Mouse (Mus musculus) CH12.LX (cell line): ENCODE measurements at regions not wholly inside any gene's neighbourhood (a gene's known extent, or its start where the extent isn't known, plus 50 kb on each side); places are given as distances from the start of the nearest gene placed in this dataset.

ENCODE experiments used
- DNase-seq: peaks from one replicate; pipeline ENCODE4 v3.0.0-alpha.2; 2013; ENCODE audit errors: extremely low read depth
- H3K27ac ChIP-seq: 2 replicates; pipeline ENCODE4 v1.5.1; 2012; ENCODE audit warnings: low read depth, mild to moderate bottlenecking, control low read depth, moderate library complexity; ENCODE audit not compliant: insufficient read depth
- H3K27me3 ChIP-seq: replicated peaks from 2 replicates; pipeline ENCODE3; 2012; ENCODE audit warnings: inconsistent platforms
- H3K36me3 ChIP-seq, 2 experiments: replicated peaks in 1 of 2; 2 replicates each; pipeline versions ENCODE3 to v1.6.1; 2012; ENCODE audit warnings: inconsistent platforms in 1 of 2, low read length in 1 of 2, mild to moderate bottlenecking in 1 of 2, mixed read lengths in 1 of 2, moderate library complexity in 1 of 2; ENCODE audit not compliant: control insufficient read depth in 1 of 2, insufficient read depth in 1 of 2
- H3K4me1 ChIP-seq, 2 experiments: 2 replicates each; pipeline ENCODE4 v1.6.1; 2012; ENCODE audit warnings: inconsistent platforms in 1 of 2, moderate library complexity in 1 of 2; ENCODE audit not compliant: insufficient read depth in 2 of 2, control insufficient read depth in 1 of 2
- H3K4me2 ChIP-seq: 2 replicates; pipeline ENCODE4 v1.6.1; 2012; ENCODE audit warnings: low read depth, mild to moderate bottlenecking, control low read depth; ENCODE audit not compliant: poor library complexity, insufficient read depth, severe bottlenecking
- H3K4me3 ChIP-seq, 3 experiments: fragments of 150-350 bp in 1 of 3; sonication (generic) in 1 of 3; replicated peaks in 1 of 3; 2 replicates each; pipeline versions ENCODE3 to v1.5.1; 2011 to 2012; ENCODE audit warnings: low read depth in 2 of 3, low read length in 2 of 3, mild to moderate bottlenecking in 2 of 3, moderate library complexity in 2 of 3, control low read depth in 1 of 3, improper control_type of control experiment in 1 of 3, inconsistent platforms in 1 of 3, mixed read lengths in 1 of 3; ENCODE audit not compliant: poor library complexity in 1 of 3
- H3K79me2 ChIP-seq: replicated peaks from 2 replicates; pipeline ENCODE4 v1.6.1; 2012; ENCODE audit warnings: mild to moderate bottlenecking, moderate library complexity; ENCODE audit not compliant: control insufficient read depth, poor library complexity, insufficient read depth, severe bottlenecking; ENCODE audit errors: extremely low read depth
- H3K9ac ChIP-seq: 2 replicates; pipeline ENCODE4 v1.6.1; 2012; ENCODE audit warnings: low read depth, mild to moderate bottlenecking, control low read depth, moderate library complexity; ENCODE audit not compliant: insufficient read depth
- H3K9me3 ChIP-seq: replicated peaks from 2 replicates; pipeline ENCODE3; 2012; ENCODE audit warnings: low read length, inconsistent platforms, mixed read lengths
- BHLHE40 ChIP-seq: IDR thresholded peaks from 2 replicates; pipeline ENCODE4 v1.6.1; 2011; ENCODE audit warnings: mild to moderate bottlenecking, low read depth, low read length, improper control_type of control experiment
- CHD1 ChIP-seq: IDR thresholded peaks from 2 replicates; pipeline ENCODE4 v1.6.1; 2012; ENCODE audit warnings: low read depth, low read length, improper control_type of control experiment, inconsistent platforms
- CTCF ChIP-seq, 2 experiments: IDR thresholded peaks in 1 of 2; conservative IDR thresholded peaks in 1 of 2; 2 replicates each; pipeline ENCODE4 v1.5.1; 2011 to 2012; ENCODE audit warnings: low read depth in 2 of 2, low read length in 2 of 2, improper control_type of control experiment in 1 of 2, inconsistent platforms in 1 of 2, mild to moderate bottlenecking in 1 of 2, moderate library complexity in 1 of 2
- E2F4 ChIP-seq: IDR thresholded peaks from 2 replicates; pipeline ENCODE4 v1.6.1; 2011; ENCODE audit warnings: low read depth, low read length, improper control_type of control experiment; ENCODE audit not compliant: insufficient replicate concordance
- EP300 ChIP-seq: IDR thresholded peaks from 2 replicates; pipeline ENCODE4 v1.6.1; 2011; ENCODE audit warnings: low read length, improper control_type of control experiment
- GABPA ChIP-seq: IDR thresholded peaks from 2 replicates; pipeline ENCODE4 v1.6.1; 2012; ENCODE audit warnings: low read depth, low read length, improper control_type of control experiment, inconsistent platforms; ENCODE audit not compliant: insufficient replicate concordance
- IRF4 ChIP-seq: IDR thresholded peaks from 2 replicates; pipeline ENCODE4 v1.6.1; 2014; ENCODE audit warnings: low read depth, mild to moderate bottlenecking, inconsistent platforms, low read length, improper control_type of control experiment
- JUN ChIP-seq: IDR thresholded peaks from 2 replicates; pipeline ENCODE4 v1.6.1; 2011; ENCODE audit warnings: low read depth, mild to moderate bottlenecking, low read length, improper control_type of control experiment, moderate library complexity; ENCODE audit not compliant: insufficient read depth
- JUND ChIP-seq: conservative IDR thresholded peaks from 2 replicates; pipeline ENCODE4 v1.6.1; 2011; ENCODE audit warnings: low read depth, low read length, improper control_type of control experiment
- MAZ ChIP-seq: IDR thresholded peaks from 2 replicates; pipeline ENCODE4 v1.6.1; 2012; ENCODE audit warnings: low read depth, mild to moderate bottlenecking, inconsistent platforms, low read length, improper control_type of control experiment, moderate library complexity
- MXI1 ChIP-seq: IDR thresholded peaks from 2 replicates; pipeline ENCODE4 v1.6.1; 2011; ENCODE audit warnings: mild to moderate bottlenecking, low read depth, low read length, improper control_type of control experiment
- MYC ChIP-seq: IDR thresholded peaks from 2 replicates; pipeline ENCODE4 v1.6.1; 2011; ENCODE audit warnings: low read depth, mild to moderate bottlenecking, improper control_type of control experiment, low read length
- NELFE ChIP-seq: IDR thresholded peaks from 2 replicates; pipeline ENCODE4 v1.6.1; 2011; ENCODE audit warnings: low read depth, low read length, improper control_type of control experiment
- POLR2AphosphoS2 ChIP-seq: IDR thresholded peaks from 2 replicates; pipeline ENCODE4 v1.6.1; 2011; ENCODE audit warnings: low read depth, low read length, improper control_type of control experiment
- RAD21 ChIP-seq: IDR thresholded peaks from 2 replicates; pipeline ENCODE4 v1.6.1; 2011; ENCODE audit warnings: low read depth, mild to moderate bottlenecking, low read length, improper control_type of control experiment, moderate library complexity
- SMC3 ChIP-seq: IDR thresholded peaks from 2 replicates; pipeline ENCODE4 v1.6.1; 2011; ENCODE audit warnings: low read depth, low read length, improper control_type of control experiment
- ZC3H11A ChIP-seq: IDR thresholded peaks from 2 replicates; pipeline ENCODE4 v1.6.1; 2012; ENCODE audit warnings: low read depth, mild to moderate bottlenecking, inconsistent platforms, low read length, improper control_type of control experiment
- ZKSCAN1 ChIP-seq: IDR thresholded peaks from 2 replicates; pipeline ENCODE4 v1.6.1; 2012; ENCODE audit warnings: low read depth, inconsistent platforms, low read length, improper control_type of control experiment, borderline replicate concordance
- ZMIZ1 ChIP-seq: IDR thresholded peaks from 2 replicates; pipeline ENCODE4 v1.6.1; 2012; ENCODE audit warnings: low read depth, mild to moderate bottlenecking, inconsistent platforms, low read length, improper control_type of control experiment
- dilution Hi-C: fragments of 300-500 bp; cut with MboI; formaldehyde crosslinking; loops from 2 replicates; pipeline ENCODE4 v1.14.3; 2020; ENCODE audit warnings: low sequenced_read_pairs; ENCODE audit not compliant: extremely low pct_unique_long_range_greater_than_20kb, extremely low pct_ligation_motif_present
- in situ Hi-C: fragments of 300-500 bp; cut with MboI; formaldehyde crosslinking; loops from 3 replicates; pipeline ENCODE4 v1.14.3; 2019; ENCODE audit warnings: low sequenced_read_pairs, low pct_ligation_motif_present, low pct_unique_long_range_greater_than_20kb, mixed read lengths

- dilution Hi-C loops (no loop called here), in situ Hi-C loops (no loop called here)
- DNase-seq: no peak
- H3K9me3 ChIP-seq: no peaks in the 10 kb centered on the region
- no peaks in the 10 kb centered on the region for H3K4me1 ChIP-seq
- H3K36me3 ChIP-seq: no peaks in the 10 kb centered on the region
- no peak overlapping the region for H3K4me2 ChIP-seq
- H3K9ac ChIP-seq: no peak overlapping the region
- TF ChIP-seq NELFE: no peak
- TF ChIP-seq JUN: no peak
- TF ChIP-seq GABPA: no peak
- no peak for TF ChIP-seq ZC3H11A
- TF ChIP-seq POLR2AphosphoS2: no peak
- TF ChIP-seq MYC: no peak
- no peak for TF ChIP-seq CTCF (conservative IDR thresholded peaks at IDR 0.05 in 1 of 2, IDR thresholded peaks at IDR 0.05 in 1 of 2; ENCODE audit: low read depth in 2 of 2, low read length in 2 of 2)
- TF ChIP-seq CHD1: no peak
- TF ChIP-seq E2F4: no peak
- TF ChIP-seq MAZ: no peak
- TF ChIP-seq SMC3: no peak
- TF ChIP-seq IRF4: no peak
- TF ChIP-seq EP300: no peak
- no peaks in the 10 kb centered on the region for H3K79me2 ChIP-seq
- H3K27me3 ChIP-seq: peaks cover 7% of the 10 kb centered on the region
- H3K4me3 ChIP-seq: no peak overlapping the region
- H3K27ac ChIP-seq: no peak overlapping the region
These were observed 318.9 kb downstream of the Sv2b start for GRCm38 (mm10) chr7:74990198-74990597.

DNA sequence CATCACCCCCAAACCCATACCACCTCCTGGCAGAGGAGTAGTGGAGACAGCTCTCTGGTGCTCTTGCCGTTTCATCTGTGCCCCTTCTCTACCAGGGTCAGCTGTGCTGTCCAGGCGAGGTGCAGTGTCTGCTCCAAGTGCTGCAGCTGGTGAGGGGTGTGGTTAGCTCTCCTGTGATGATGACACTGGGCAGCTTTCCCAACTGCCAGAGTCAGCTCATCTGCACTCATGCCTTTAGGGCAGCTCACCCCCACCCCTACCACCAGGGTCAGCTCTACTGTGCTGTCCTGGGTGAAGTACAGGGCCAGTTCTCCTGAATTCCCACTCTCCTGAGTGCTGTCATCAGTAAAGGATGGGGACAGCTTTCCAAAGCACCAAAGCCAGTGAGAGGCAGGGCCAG lies 329.6 kb downstream of the Sv2b start:
- no peak for DNase-seq
- dilution Hi-C loops (no loop called here), in situ Hi-C loops (no loop called here)
- TF ChIP-seq E2F4: no peak
- no peak for TF ChIP-seq BHLHE40
- TF ChIP-seq ZMIZ1: no peak
- no peak for TF ChIP-seq JUN
- Histone ChIP-seq H3K4me1 (peaks cover 0 to 2% of the 10 kb centered on the region in 2 experiments; a peak in 1 of 4 replicates), H3K9ac (no peak overlapping the region), H3K36me3 (no peaks in the 10 kb centered on the region), H3K79me2 (no peaks in the 10 kb centered on the region), H3K9me3 (no peaks in the 10 kb centered on the region), H3K4me2 (no peak overlapping the region), H3K27me3 (peaks cover 7% of the 10 kb centered on the region), H3K4me3 (no peak overlapping the region), H3K27ac (no peak overlapping the region)

DNA sequence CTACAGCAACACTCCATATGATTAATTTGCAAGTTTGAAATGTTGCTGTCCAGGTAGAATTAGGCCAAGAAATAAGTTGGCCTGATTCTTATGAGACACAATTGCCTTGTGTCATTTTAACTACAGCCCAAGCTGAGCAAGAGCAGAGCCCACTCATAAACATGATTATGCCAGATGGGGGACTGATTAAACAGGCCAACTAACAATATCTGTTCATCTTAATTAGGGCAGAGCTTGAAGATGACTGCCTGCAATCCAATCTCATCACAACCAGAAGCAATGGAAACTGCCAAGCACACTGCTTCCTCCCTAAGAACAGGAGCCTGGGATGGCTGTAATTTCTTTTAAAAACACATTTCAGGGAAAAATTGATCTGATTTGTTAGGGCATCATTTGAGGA lies 333.1 kb downstream of the Sv2b start:
- Histone ChIP-seq H3K36me3 (no peaks in the 10 kb centered on the region), H3K79me2 (no peaks in the 10 kb centered on the region), H3K27ac (no peak overlapping the region), H3K9ac (no peak overlapping the region), H3K9me3 (no peaks in the 10 kb centered on the region), H3K27me3 (peaks cover 9% of the 10 kb centered on the region), H3K4me3 (no peak overlapping the region), H3K4me1 (peaks cover 0 to 3% of the 10 kb centered on the region in 2 experiments; a peak in 1 of 4 replicates), H3K4me2 (no peak overlapping the region)
- DNase-seq: no peak
- TF ChIP-seq JUND (no peak), RAD21 (no peak), MYC (no peak), MXI1 (no peak), ZKSCAN1 (no peak)
- dilution Hi-C loops (no loop called here), in situ Hi-C loops (no loop called here)
